Mouse (Mus musculus) MEL (cell line): ENCODE results near the gene Tspan14. TPM values are rescaled to one million over a fixed set of nuclear protein-coding genes. Genes with fewer than 3 reads are reported as not detected.
A peak's percentile ranks its signal among the peaks of the same experiment; 100 is the strongest.

Experiments
- DNase-seq: peaks from one replicate; pipeline ENCODE4 v3.0.0; 2011; ENCODE audit warnings: low read depth, low spot score
- H3K27ac ChIP-seq: 2 replicates; pipeline ENCODE4 v1.5.1; 2012; ENCODE audit warnings: low read depth, mild to moderate bottlenecking, control low read depth, low read length, moderate library complexity; ENCODE audit not compliant: control insufficient read depth
- H3K27me3 ChIP-seq, 2 experiments: fragments of 150-350 bp in 1 of 2; sonication (generic) in 1 of 2; 2 replicates each; pipeline ENCODE4 v1.6.1; 2012; ENCODE audit warnings: low read length in 2 of 2, mild to moderate bottlenecking in 2 of 2, improper control_type of control experiment in 1 of 2, moderate library complexity in 1 of 2; ENCODE audit not compliant: insufficient read depth in 2 of 2, control insufficient read depth in 1 of 2
- H3K36me3 ChIP-seq, 2 experiments: 2 replicates each; pipeline ENCODE4 v1.6.1; 2012 to 2014; ENCODE audit warnings: low read length in 2 of 2, improper control_type of control experiment in 1 of 2, inconsistent platforms in 1 of 2, mild to moderate bottlenecking in 1 of 2; ENCODE audit not compliant: insufficient read depth in 2 of 2, control insufficient read depth in 1 of 2
- H3K4me1 ChIP-seq, 2 experiments: fragments of 150-350 bp in 1 of 2; sonication (generic) in 1 of 2; 2 replicates each; pipeline ENCODE4 v1.6.1; 2012; ENCODE audit warnings: low read length in 2 of 2, improper control_type of control experiment in 1 of 2, mild to moderate bottlenecking in 1 of 2; ENCODE audit not compliant: insufficient read depth in 2 of 2, control insufficient read depth in 1 of 2
- H3K4me3 ChIP-seq, 2 experiments: fragments of 150-350 bp in 1 of 2; sonication (generic) in 1 of 2; 2 replicates each; pipeline ENCODE4 v1.5.1; 2012; ENCODE audit warnings: low read depth in 2 of 2, low read length in 2 of 2, mild to moderate bottlenecking in 2 of 2, moderate library complexity in 2 of 2, control low read depth in 1 of 2, improper control_type of control experiment in 1 of 2; ENCODE audit not compliant: control insufficient read depth in 1 of 2, insufficient read depth in 1 of 2
- H3K79me2 ChIP-seq: 2 replicates; pipeline ENCODE4 v1.6.1; 2012; ENCODE audit warnings: mild to moderate bottlenecking, low read length, moderate library complexity; ENCODE audit not compliant: control insufficient read depth, poor library complexity, insufficient read depth
- H3K9ac ChIP-seq: 2 replicates; pipeline ENCODE4 v1.6.1; 2012; ENCODE audit warnings: low read depth, mild to moderate bottlenecking, control low read depth, low read length, moderate library complexity; ENCODE audit not compliant: control insufficient read depth, poor library complexity, severe bottlenecking
- H3K9me3 ChIP-seq: fragments of 150-350 bp; sonication (generic); replicated peaks from 2 replicates; pipeline ENCODE4 v1.6.1; 2012; ENCODE audit warnings: mild to moderate bottlenecking, low read length, improper control_type of control experiment, moderate library complexity; ENCODE audit not compliant: insufficient read depth
- CHD2 ChIP-seq: IDR thresholded peaks from 2 replicates; pipeline ENCODE4 v1.6.1; 2011; ENCODE audit warnings: low read length, improper control_type of control experiment
- EP300 ChIP-seq, 2 experiments: IDR thresholded peaks; 2 replicates each; pipeline ENCODE4 v1.6.1; 2011; ENCODE audit warnings: improper control_type of control experiment in 2 of 2, low read length in 2 of 2, low read depth in 1 of 2, mild to moderate bottlenecking in 1 of 2
- ETS1 ChIP-seq: IDR thresholded peaks from 2 replicates; pipeline ENCODE4 v1.6.1; 2012; ENCODE audit warnings: low read depth, mild to moderate bottlenecking, inconsistent platforms, low read length, improper control_type of control experiment, moderate library complexity
- GABPA ChIP-seq: IDR thresholded peaks from 2 replicates; pipeline ENCODE4 v1.6.1; 2012; ENCODE audit warnings: low read depth, mild to moderate bottlenecking, inconsistent platforms, low read length, improper control_type of control experiment, moderate library complexity
- GATA1 ChIP-seq: IDR thresholded peaks from 2 replicates; pipeline ENCODE4 v1.6.1; 2011; ENCODE audit warnings: low read depth, low read length, improper control_type of control experiment
- HCFC1 ChIP-seq: IDR thresholded peaks from 2 replicates; pipeline ENCODE4 v1.6.1; 2012; ENCODE audit warnings: low read depth, mild to moderate bottlenecking, inconsistent platforms, low read length, improper control_type of control experiment, moderate library complexity
- JUND ChIP-seq: IDR thresholded peaks from 2 replicates; pipeline ENCODE4 v1.6.1; 2011; ENCODE audit warnings: low read depth, mild to moderate bottlenecking, improper control_type of control experiment, low read length
- MAFK ChIP-seq: IDR thresholded peaks from 2 replicates; pipeline ENCODE4 v1.6.1; 2011; ENCODE audit warnings: low read depth, mild to moderate bottlenecking, low read length, improper control_type of control experiment, borderline replicate concordance
- MXI1 ChIP-seq: IDR thresholded peaks from 2 replicates; pipeline ENCODE4 v1.6.1; 2011; ENCODE audit warnings: mild to moderate bottlenecking, low read depth, low read length, improper control_type of control experiment
- MYB ChIP-seq: IDR thresholded peaks from 2 replicates; pipeline ENCODE4 v1.6.1; 2011; ENCODE audit warnings: mild to moderate bottlenecking, low read depth, low read length, improper control_type of control experiment
- NELFE ChIP-seq: IDR thresholded peaks from 2 replicates; pipeline ENCODE4 v1.6.1; 2011; ENCODE audit warnings: low read depth, low read length, improper control_type of control experiment
- POLR2AphosphoS2 ChIP-seq: IDR thresholded peaks from 2 replicates; pipeline ENCODE4 v1.6.1; 2011; ENCODE audit warnings: low read length, improper control_type of control experiment
- POLR2AphosphoS5 ChIP-seq: IDR thresholded peaks from 2 replicates; pipeline ENCODE4 v1.6.1; 2012; ENCODE audit warnings: low read depth, borderline replicate concordance, mild to moderate bottlenecking, inconsistent platforms, low read length, moderate library complexity, mixed read lengths
- RCOR1 ChIP-seq: IDR thresholded peaks from 2 replicates; pipeline ENCODE4 v1.6.1; 2012; ENCODE audit warnings: low read depth, mild to moderate bottlenecking, inconsistent platforms, low read length, improper control_type of control experiment
- SIN3A ChIP-seq: IDR thresholded peaks from 2 replicates; pipeline ENCODE4 v1.6.1; 2012; ENCODE audit warnings: low read length, improper control_type of control experiment, inconsistent platforms
- SMC3 ChIP-seq: IDR thresholded peaks from 2 replicates; pipeline ENCODE4 v1.6.1; 2011; ENCODE audit warnings: low read depth, low read length, improper control_type of control experiment
- TAL1 ChIP-seq: IDR thresholded peaks from 2 replicates; pipeline ENCODE4 v1.6.1; 2012; ENCODE audit warnings: mild to moderate bottlenecking, inconsistent platforms, low read length, moderate library complexity, mixed read lengths
- TBP ChIP-seq: IDR thresholded peaks from 2 replicates; pipeline ENCODE4 v1.8.0; 2011; ENCODE audit warnings: low read depth, low read length, improper control_type of control experiment
- TCF12 ChIP-seq: IDR thresholded peaks from 2 replicates; pipeline ENCODE4 v1.6.1; 2014; ENCODE audit warnings: low read depth, mild to moderate bottlenecking, inconsistent platforms, low read length, improper control_type of control experiment, moderate library complexity
- UBTF ChIP-seq: IDR thresholded peaks from 2 replicates; pipeline ENCODE4 v1.6.1; 2012; ENCODE audit warnings: low read depth, mild to moderate bottlenecking, inconsistent platforms, low read length, improper control_type of control experiment, moderate library complexity, borderline replicate concordance; ENCODE audit not compliant: insufficient read depth
- ZC3H11A ChIP-seq: IDR thresholded peaks from 2 replicates; pipeline ENCODE4 v1.6.1; 2012; ENCODE audit warnings: low read depth, mild to moderate bottlenecking, inconsistent platforms, low read length, improper control_type of control experiment
- ZNF384 ChIP-seq: IDR thresholded peaks from 2 replicates; pipeline ENCODE4 v1.6.1; 2012; ENCODE audit warnings: low read depth, mild to moderate bottlenecking, inconsistent platforms, low read length, improper control_type of control experiment
- polyA plus RNA-seq, 2 experiments: library from polyadenylated mRNA; stranded (reverse) in 1 of 2; unstranded in 1 of 2; fragments of >175 nt in 1 of 2; fragments of >200 nt in 1 of 2; gene quantifications; 2 replicates each; pipeline versions ENCODE4 v1.2.1 to v1.2.4; 2012; ENCODE audit warnings: low replicate concordance in 2 of 2, low read depth in 1 of 2; ENCODE audit not compliant: insufficient read length in 2 of 2, insufficient read depth in 1 of 2, missing spikeins in 1 of 2
- total RNA-seq: library from RNA; depleted of rRNA; stranded (reverse); fragments of 300-350 nt; gene quantifications from 2 replicates; pipeline ENCODE4 v1.2.3, GENCODE M21; 2012

The Tspan14 gene
- total and polyA plus RNA-seq, 3 experiments, result 24.8 to 29.9 TPM; not detected in 1

DNA sequence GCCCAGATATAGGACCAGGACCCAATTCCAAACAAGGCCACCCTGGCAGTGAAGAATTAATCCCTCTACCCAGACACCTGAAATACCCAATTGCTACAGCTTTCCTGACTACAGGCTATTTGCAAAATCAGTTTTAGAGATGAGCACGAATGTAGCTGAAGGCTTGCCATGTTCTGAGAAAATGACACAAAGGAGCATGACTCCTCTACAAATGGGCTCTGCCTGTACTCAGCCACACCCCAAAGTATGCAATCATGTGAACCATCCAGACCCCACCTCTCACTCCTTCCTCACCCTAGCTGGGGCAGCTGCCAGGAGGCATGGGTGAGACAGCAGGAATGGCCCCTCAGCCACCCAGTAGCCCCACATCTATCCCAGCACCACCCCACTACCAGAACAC lies 31.1 kb downstream of the Tspan14 start (continued):
- peak; percentile 99 for TF ChIP-seq MXI1
- TF ChIP-seq POLR2AphosphoS5, result no peak
- TF ChIP-seq MAFK, result no peak
- 0 out of 2 replicates have a peak, but pooled peaks have one; percentile 10 for TF ChIP-seq TBP
- TF ChIP-seq EP300 (IDR thresholded peaks at IDR 0.05; ENCODE audit: low read depth in 1 of 2, low read length in 2 of 2), result no peak
- no peak for TF ChIP-seq UBTF
- no peak for TF ChIP-seq GABPA
- TF ChIP-seq NELFE, result no peak
- TF ChIP-seq ZNF384, result no peak
- TF ChIP-seq CHD2, result no peak
- TF ChIP-seq MYB, result no peak
- TF ChIP-seq SMC3, result no peak
- TF ChIP-seq ZC3H11A, result no peak

DNA sequence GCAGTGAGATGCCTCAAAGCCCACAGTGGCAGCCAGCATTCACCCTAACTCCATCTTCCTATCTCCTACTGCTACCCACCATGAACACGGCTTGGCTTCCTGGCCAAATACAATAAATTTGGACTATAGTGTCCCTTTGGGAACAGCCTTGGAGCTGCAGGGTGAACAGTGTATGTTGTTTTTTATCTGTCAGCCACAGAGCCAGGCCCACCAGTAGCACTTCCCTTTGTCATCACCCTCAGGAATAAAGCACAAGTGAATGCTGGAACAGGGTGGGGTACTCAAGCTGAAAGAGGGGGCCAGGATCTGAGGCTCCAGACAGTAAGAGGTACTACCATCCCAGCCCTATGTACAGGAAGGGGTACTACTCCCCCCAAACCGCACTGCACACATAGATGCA lies 31.6 kb downstream of the Tspan14 start:
- DNase-seq, result peak; percentile 71
- Histone ChIP-seq H3K36me3 (peaks cover 0 to 33% of the 10 kb centered on the region in 2 experiments; a peak in 2 of 4 replicates), H3K79me2 (peaks cover 5% of the 10 kb centered on the region; the same call in 1 of the 2 replicates), H3K9ac (peak overlapping the region; percentile 27; the same call in 1 of the 2 replicates), H3K4me3 (no peak overlapping the region), H3K27me3 (no peaks in the 10 kb centered on the region), H3K9me3 (no peaks in the 10 kb centered on the region), H3K4me1 (peaks cover 12 to 38% of the 10 kb centered on the region in 2 experiments)
- no peak for TF ChIP-seq SIN3A
- TF ChIP-seq TCF12, result peak; percentile 43; the same call in 1 of the 2 replicates
- TF ChIP-seq CHD2, result no peak
- no peak for TF ChIP-seq POLR2AphosphoS2
- TF ChIP-seq MAFK, result no peak
- 0 out of 2 replicates have a peak, but pooled peaks have one; percentile 31 for TF ChIP-seq TBP
- TF ChIP-seq TAL1, result peak; percentile 86
- TF ChIP-seq GATA1, result peak; percentile 73
- TF ChIP-seq HCFC1, result no peak
- no peak for TF ChIP-seq JUND
- TF ChIP-seq RCOR1, result no peak
- no peak for TF ChIP-seq ZC3H11A
- no peak for TF ChIP-seq MXI1
- TF ChIP-seq ETS1, result 0 out of 2 replicates have a peak, but pooled peaks have one; percentile 9
- peak; percentile 56 to 57 for TF ChIP-seq EP300 (IDR thresholded peaks at IDR 0.05; ENCODE audit: low read depth in 1 of 2, low read length in 2 of 2)
- TF ChIP-seq, all 39 proteins: peak for 6
- H3K27ac ChIP-seq, result peak overlapping the region; percentile 62
